Mouse (Mus musculus) midbrain, embryonic 13.5 days (tissue): ENCODE data around the gene Galnt6. TPM values are rescaled to one million over a fixed set of nuclear protein-coding genes. Genes with fewer than 3 reads are reported as not detected.
A peak's percentile ranks its signal among the peaks of the same experiment; 100 is the strongest.
"Not testable (repeated sequence)": the region's sequence is repeated elsewhere in the genome, so short reads cannot be mapped to it uniquely, and the experiment has no call there.

ENCODE experiments used
- ATAC-seq: fragments of 200-750 bp; cut with Nextera tagmentation; 2 replicates; pipeline ENCODE4 v1.8.0; 2017; ENCODE audit warnings: mild to moderate bottlenecking, moderate TSS enrichment, moderate library complexity
- H3K27ac ChIP-seq: fragments of 300-500 bp; sonication (generic); 2 replicates; pipeline ENCODE4 v1.5.1; 2015; ENCODE audit warnings: inconsistent platforms, mild to moderate bottlenecking, moderate library complexity
- H3K27me3 ChIP-seq: fragments of 300-500 bp; sonication (generic); 2 replicates; pipeline ENCODE4 v1.6.1; 2015; ENCODE audit warnings: mild to moderate bottlenecking, inconsistent platforms
- H3K36me3 ChIP-seq: fragments of 300-500 bp; sonication (generic); 2 replicates; pipeline ENCODE4 v1.6.1; 2015; ENCODE audit warnings: mild to moderate bottlenecking, inconsistent platforms
- H3K4me1 ChIP-seq: fragments of 300-500 bp; sonication (generic); replicated peaks from 2 replicates; pipeline ENCODE4 v1.6.1; 2015; ENCODE audit warnings: inconsistent platforms
- H3K4me2 ChIP-seq: fragments of 300-500 bp; sonication (generic); replicated peaks from 2 replicates; pipeline ENCODE4 v1.6.1; 2015; ENCODE audit warnings: moderate library complexity, mild to moderate bottlenecking, inconsistent platforms
- H3K4me3 ChIP-seq: fragments of 300-500 bp; sonication (generic); replicated peaks from 2 replicates; pipeline ENCODE4 v1.5.1; 2015; ENCODE audit warnings: mild to moderate bottlenecking, inconsistent platforms
- H3K9ac ChIP-seq: fragments of 300-500 bp; sonication (generic); replicated peaks from 2 replicates; pipeline ENCODE4 v1.6.1; 2015; ENCODE audit warnings: mild to moderate bottlenecking, inconsistent platforms
- H3K9me3 ChIP-seq: fragments of 300-500 bp; sonication (generic); 2 replicates; pipeline ENCODE4 v1.6.1; 2016; ENCODE audit warnings: mild to moderate bottlenecking, inconsistent platforms
- WGBS: fragments of 180-500 bp; shearing (Covaris S2); methylation state at CpG from one replicate; pipeline ENCODE4 v1.1.7; 2015; 5-methylcytosine and 5-hydroxymethylcytosine counted together
- polyA plus RNA-seq: library from polyadenylated mRNA; unstranded; fragments of >200 nt; fragmentation: Nextera tagmentation; extraction: Ambion mirVana; gene quantifications from 2 replicates; pipeline ENCODE4 v1.2.1, GENCODE M21; 2015

Gene Galnt6
- polyA plus RNA-seq: not detected in 2 replicates

DNA sequence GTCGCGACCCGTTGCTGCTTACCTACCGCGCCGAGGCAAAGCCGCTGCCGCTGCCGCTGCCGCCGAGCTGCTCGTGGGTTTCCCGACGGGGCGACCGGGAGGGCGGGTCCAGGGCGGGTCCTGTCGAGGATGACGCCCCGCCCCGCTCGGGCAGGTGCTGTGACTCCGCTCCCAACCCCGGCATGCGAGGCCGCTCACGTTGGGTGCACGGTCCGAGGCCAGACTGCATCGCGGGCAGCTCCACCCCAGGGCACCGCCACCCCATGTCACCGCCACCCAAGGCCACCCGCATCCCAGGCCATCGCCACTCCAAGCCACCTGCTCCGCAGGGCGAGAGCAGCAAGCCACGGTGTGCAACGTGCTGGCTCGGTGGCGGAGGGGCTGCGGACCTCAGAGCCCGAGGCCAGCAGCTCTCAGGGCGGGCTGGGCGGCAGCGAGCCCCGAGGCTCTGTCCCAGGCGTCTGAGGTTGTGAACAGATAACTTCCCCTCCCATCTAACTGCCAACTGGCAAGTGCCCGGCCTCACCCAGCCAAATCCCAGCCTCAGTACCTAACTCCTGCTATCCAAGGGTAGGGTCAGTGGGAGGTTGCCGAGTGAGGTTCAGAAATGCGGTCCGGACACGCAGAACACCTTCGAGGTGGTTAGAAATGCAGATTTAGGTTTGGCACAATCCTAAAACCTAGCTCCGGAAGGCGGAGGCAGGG is at the start of gene Galnt6:
Gene Galnt6, minus strand, starts transcription at position 96 of the 705 bp plus-strand sequence.
- Histone ChIP-seq H3K9ac (peak within 1 kb of the TSS; percentile 49), H3K4me1 (peaks cover 13% of the 10 kb centered on the region), H3K4me2 (peak within 1 kb of the TSS; percentile 64), H3K27ac (no peak within 1 kb of the TSS), H3K36me3 (no peaks in the 10 kb centered on the region), H3K27me3 (peaks cover 47% of the 10 kb centered on the region), H3K9me3 (no peaks in the 10 kb centered on the region), H3K4me3 (peak within 1 kb of the TSS; percentile 39)
- whole genome bisulfite sequencing: 4% methylated on average over 57 of the region's 57 CpGs
- ATAC-seq: peak; percentile 6; the same call in 1 of the 2 replicates

DNA sequence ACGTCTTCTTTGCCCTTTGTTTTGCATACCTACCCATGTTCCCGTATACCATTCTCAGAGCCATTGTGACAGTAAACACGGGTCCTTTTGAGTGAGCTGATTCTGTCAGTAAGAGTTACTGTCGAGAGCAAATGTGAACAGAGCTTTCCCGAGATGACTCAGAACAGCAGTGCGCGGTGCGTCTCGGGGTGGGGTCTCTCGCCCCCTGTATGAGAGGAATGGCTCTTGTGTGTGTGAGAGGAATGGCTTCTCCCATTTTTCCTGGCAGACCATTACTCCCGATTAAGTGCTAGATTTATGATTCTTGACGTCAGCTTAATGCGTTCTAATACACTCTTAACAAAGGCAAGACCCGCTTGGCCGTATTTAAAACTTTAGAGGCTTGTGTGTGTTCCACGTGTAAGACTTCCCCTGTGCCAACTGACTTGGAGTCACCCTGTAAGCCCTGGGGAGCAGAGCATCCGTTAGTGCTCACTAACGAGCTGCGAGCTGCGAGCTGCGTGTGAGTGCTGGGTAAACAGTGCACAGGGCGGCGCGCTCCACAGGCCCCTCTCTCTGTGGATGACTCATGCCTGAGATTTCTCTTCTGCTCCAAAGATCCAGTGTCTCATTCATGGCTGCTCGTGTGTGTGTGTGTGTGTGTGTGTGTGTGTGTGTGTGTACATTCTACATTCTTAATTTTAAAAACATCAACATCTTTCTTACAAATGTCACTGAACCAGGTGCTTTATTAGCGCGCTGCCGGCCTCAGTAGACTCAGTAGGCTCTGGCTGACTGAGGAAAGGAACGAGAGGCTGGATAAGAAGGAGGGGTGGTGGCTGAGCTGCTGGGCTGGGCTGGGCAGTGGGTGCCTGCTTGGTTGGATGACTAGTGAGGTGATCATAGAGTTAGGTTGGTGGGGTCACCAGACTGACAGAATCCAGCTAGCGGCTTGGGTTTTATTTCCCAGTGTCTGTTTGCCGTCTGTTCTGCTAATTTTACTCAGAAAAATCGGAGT is 48.1 kb upstream of the Galnt6 start:
- 72% methylated on average over 32 of the region's 32 CpGs for WGBS
- Histone ChIP-seq H3K4me3 (no peak overlapping the region), H3K27me3 (no peaks in the 10 kb centered on the region), H3K4me1 (peaks cover 39% of the 10 kb centered on the region), H3K9ac (0 out of 2 replicates have a peak overlapping the region, but pooled peaks have one; percentile 10), H3K4me2 (no peak overlapping the region), H3K9me3 (no peaks in the 10 kb centered on the region), H3K36me3 (peaks cover 11% of the 10 kb centered on the region; the same call in 1 of the 2 replicates), H3K27ac (no peak overlapping the region)
- ATAC-seq: 0 out of 2 replicates have a peak, but pooled peaks have one; percentile 59

DNA sequence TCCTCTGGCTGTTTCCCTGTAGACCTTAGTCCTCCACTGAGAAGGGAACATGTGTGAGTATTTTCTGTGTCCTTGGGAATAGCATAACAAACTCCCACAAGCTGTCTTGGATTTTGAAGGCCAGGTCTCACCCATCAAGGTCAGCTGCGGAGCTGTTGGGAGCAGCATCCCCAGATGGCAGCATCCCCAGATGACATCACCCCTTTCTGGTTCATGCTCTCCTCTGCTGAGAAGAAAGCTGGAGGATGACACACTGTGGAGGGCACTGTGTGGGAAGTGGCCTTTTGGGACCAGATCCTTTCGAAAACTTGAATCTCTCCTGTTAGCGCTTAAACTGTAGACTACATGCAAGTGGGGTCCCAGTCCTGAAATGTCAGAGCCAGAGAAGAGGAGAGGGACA is 47.2 kb upstream of the Galnt6 start:
- no peaks in the 10 kb centered on the region for H3K27me3 ChIP-seq
- WGBS: 94% methylated on average over 3 of the region's 3 CpGs
- H3K9me3 ChIP-seq: no peaks in the 10 kb centered on the region
- peaks cover 39% of the 10 kb centered on the region for H3K4me1 ChIP-seq
- peaks cover 14% of the 10 kb centered on the region; the same call in 1 of the 2 replicates for H3K36me3 ChIP-seq
- H3K4me2 ChIP-seq: no peak overlapping the region
- ATAC-seq: no peak
- H3K9ac ChIP-seq: no peak overlapping the region
- H3K27ac ChIP-seq: no peak overlapping the region
- H3K4me3 ChIP-seq: no peak overlapping the region

DNA sequence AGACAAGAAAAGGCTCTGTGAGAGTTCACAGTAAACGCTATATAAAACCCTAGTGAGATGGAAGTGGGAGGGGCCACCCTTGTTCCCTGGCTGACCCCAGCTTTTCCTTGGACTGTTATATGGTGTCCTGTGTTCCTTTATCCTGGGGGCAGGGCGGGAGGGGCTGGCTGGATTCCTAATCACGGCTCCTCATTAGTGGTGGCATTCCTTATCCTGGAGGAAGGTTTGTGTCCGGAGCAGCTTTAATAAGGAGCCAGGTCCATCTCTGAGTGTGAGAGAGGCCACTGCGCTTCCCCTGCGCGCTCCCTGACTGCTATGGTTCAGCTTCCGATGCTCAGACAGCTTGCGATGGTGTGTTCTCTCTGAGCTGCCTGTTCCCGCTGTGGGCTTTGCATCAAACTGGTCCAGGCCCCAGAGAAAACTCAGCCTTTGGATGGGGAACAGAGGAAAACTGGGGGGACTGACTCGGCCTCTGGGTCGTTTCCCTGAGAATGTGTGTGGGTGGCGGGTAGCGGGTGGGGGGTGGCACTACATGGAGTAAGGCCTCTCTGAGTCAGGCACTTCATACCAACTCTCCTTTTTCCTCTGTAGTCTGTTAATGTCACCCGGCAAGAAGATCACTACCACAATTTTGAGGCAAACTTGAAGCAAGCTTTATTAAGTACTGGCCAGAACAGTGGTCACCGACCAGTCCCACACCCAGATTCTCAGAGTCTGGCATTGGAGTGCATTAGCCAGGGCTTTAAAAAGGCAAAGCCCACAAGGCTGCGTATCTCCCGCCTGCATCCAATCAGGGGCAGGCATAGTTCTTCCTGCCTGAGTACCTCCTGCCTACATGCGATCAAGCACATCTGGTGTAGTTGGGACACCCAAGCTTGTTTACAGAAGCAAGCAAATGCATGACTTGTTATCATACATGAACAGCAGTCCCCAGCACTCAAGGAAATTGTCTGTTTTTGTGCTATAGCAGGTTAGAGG is 46.3 kb upstream of the Galnt6 start:
- ATAC-seq: no peak
- Histone ChIP-seq H3K9ac (no peak overlapping the region), H3K27ac (0 out of 2 replicates have a peak overlapping the region, but pooled peaks have one; percentile 19), H3K27me3 (no peaks in the 10 kb centered on the region), H3K9me3 (no peaks in the 10 kb centered on the region), H3K4me1 (peaks cover 37% of the 10 kb centered on the region), H3K4me3 (no peak overlapping the region), H3K4me2 (no peak overlapping the region), H3K36me3 (peaks cover 19% of the 10 kb centered on the region)
- 54% methylated on average over 19 of the region's 19 CpGs for WGBS

DNA sequence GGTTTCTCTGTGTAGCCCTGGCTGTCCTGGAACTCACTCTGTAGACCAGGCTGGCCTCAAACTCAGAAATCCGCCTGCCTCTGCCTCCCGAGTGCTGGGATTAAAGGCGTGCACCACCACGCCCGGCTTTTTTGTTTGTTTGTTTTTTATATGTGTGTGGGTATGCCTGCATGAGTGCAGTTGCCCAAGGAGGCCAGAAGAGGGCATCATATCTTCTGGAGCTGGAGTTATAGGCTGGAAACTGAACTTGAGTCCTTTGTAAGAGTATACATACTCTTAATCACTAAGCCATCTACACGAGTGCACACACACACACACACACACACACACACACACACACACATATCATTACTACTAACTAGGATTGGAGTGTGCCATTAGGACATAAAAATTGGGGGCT is 44.7 kb upstream of the Galnt6 start:
- H3K27me3 ChIP-seq, H3K4me3 ChIP-seq, H3K4me2 ChIP-seq, H3K27ac ChIP-seq, H3K9me3 ChIP-seq, ATAC-seq, H3K9ac ChIP-seq: not testable (repeated sequence)
- WGBS: 93% methylated on average over 6 of the region's 6 CpGs
- H3K4me1 ChIP-seq: peaks cover 28% of the 10 kb centered on the region
- H3K36me3 ChIP-seq: peaks cover 31% of the 10 kb centered on the region

DNA sequence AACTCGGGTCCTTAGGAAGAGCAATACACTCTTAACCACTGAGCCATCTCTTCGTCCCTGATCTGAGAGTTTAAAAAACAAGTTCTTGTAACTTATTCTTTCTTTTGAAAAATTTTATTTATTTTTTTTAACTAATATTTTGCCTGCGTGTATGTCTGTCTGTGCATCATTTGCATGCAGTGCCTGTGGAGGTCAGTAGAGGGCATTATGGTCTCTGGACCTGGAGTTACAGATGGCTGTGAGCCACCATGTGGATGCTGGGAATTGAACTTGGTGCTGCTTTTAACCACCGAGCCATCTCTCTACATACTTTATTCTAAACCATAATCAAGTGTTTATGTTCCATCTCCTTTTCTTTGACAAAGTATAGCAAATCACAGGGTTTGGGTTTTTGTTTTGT is 43.5 kb upstream of the Galnt6 start:
- Histone ChIP-seq H3K4me1 (peaks cover 28% of the 10 kb centered on the region), H3K9me3 (no peaks in the 10 kb centered on the region), H3K27ac (no peak overlapping the region), H3K4me2 (no peak overlapping the region), H3K4me3 (no peak overlapping the region), H3K9ac (no peak overlapping the region), H3K36me3 (peaks cover 40% of the 10 kb centered on the region), H3K27me3 (no peaks in the 10 kb centered on the region)
- no peak for ATAC-seq
- WGBS: 94% methylated on average over 4 of the region's 4 CpGs

DNA sequence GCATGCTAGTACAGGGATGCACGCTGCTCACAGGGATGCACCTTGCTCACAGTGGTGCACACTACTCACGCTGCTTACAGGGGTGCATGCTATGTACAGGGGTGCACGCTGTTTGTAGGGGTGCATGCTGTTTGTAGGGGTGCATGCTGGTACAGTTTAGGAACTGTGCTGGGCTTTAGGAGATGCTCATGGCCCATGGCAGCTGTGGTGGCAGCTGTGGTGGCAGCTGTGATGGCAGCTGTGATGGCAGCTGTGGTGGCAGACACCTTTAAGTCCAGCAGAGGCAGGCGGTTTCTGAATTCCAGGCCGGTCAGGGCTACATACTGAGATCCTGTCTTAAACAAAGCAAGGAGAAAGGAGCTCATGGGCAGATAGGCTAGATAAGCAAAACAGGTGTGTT is 41.2 kb upstream of the Galnt6 start:
- Histone ChIP-seq H3K4me3 (no peak overlapping the region), H3K9me3 (no peaks in the 10 kb centered on the region), H3K27ac (no peak overlapping the region), H3K27me3 (no peaks in the 10 kb centered on the region), H3K4me2 (no peak overlapping the region), H3K4me1 (peaks cover 14% of the 10 kb centered on the region; the same call in 1 of the 2 replicates), H3K36me3 (peaks cover 40% of the 10 kb centered on the region), H3K9ac (no peak overlapping the region)
- ATAC-seq: no peak
- WGBS: 97% methylated on average over 5 of the region's 5 CpGs

DNA sequence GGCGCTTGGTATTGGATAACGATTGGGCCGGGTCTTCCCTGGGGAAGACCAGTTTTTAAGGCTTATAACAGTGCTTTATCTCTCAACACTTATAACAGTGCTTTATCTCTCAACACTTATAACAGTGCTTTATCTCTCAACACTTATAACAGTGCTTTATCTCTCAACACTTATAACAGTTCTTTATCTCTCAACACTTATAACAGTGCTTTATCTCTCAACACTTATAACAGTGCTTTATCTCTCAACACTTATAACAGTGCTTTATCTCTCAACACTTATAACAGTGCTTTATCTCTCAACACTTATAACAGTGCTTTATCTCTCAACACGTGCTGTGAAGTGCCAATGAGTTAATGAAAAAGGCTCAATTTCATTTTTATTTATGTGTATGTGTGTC is 39.8 kb upstream of the Galnt6 start:
- not testable (repeated sequence) for H3K4me3 ChIP-seq, H3K9ac ChIP-seq, H3K4me1 ChIP-seq, H3K9me3 ChIP-seq, H3K27me3 ChIP-seq, H3K27ac ChIP-seq, ATAC-seq, H3K4me2 ChIP-seq
- H3K36me3 ChIP-seq: peaks cover 53% of the 10 kb centered on the region
- WGBS: 96% methylated on average over 4 of the region's 4 CpGs

DNA sequence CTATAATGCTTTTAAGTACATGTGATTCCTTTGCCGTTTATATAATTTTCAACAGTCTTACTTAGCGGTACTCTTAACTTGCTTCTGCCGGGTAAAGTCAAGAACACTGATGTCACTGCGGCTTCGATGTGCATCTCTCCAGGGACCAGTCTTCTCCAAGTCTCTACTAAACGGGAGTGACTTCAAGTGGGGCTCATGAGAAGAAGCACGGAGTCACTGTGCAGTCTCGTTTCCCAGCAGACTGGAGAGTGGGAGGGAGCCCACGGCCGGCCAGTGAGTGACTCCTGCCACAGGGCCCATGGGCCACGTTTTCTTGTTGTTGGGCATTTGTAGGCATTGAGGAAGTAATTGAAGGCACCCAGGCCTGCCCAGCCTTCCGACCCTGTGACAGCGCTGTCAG is 38.7 kb upstream of the Galnt6 start:
- no peak overlapping the region for H3K9ac ChIP-seq
- H3K4me3 ChIP-seq: no peak overlapping the region
- no peak overlapping the region for H3K27ac ChIP-seq
- no peaks in the 10 kb centered on the region for H3K9me3 ChIP-seq
- H3K27me3 ChIP-seq: no peaks in the 10 kb centered on the region
- 90% methylated on average over 13 of the region's 13 CpGs for WGBS
- no peak overlapping the region for H3K4me2 ChIP-seq
- H3K4me1 ChIP-seq: peaks cover 8% of the 10 kb centered on the region
- no peak for ATAC-seq
- peaks cover 53% of the 10 kb centered on the region for H3K36me3 ChIP-seq

DNA sequence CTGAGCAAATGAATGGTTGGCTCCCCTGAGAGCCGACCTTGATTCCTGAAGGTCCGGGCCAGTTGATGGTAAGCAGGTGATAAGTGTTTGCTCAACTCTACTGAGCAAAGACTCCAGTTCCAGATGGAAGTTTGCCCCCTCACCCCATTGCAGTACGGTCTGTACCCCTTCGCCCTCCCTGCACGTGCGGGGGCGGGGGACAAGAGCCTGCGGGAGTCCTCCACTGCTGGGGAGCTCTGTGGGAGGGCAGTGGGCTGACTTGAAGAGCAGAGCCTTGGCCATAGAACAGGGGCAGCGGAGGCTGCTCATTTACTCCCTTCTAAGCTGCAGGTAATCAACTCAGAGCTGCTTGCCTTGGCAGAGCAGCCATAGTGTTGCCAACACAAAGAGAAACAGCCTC is 37.6 kb upstream of the Galnt6 start:
- Histone ChIP-seq H3K27ac (no peak overlapping the region), H3K9ac (no peak overlapping the region), H3K36me3 (peaks cover 50% of the 10 kb centered on the region), H3K9me3 (no peaks in the 10 kb centered on the region), H3K27me3 (no peaks in the 10 kb centered on the region), H3K4me1 (peaks cover 16% of the 10 kb centered on the region), H3K4me2 (no peak overlapping the region), H3K4me3 (no peak overlapping the region)
- WGBS: 70% methylated on average over 9 of the region's 9 CpGs
- no peak for ATAC-seq

DNA sequence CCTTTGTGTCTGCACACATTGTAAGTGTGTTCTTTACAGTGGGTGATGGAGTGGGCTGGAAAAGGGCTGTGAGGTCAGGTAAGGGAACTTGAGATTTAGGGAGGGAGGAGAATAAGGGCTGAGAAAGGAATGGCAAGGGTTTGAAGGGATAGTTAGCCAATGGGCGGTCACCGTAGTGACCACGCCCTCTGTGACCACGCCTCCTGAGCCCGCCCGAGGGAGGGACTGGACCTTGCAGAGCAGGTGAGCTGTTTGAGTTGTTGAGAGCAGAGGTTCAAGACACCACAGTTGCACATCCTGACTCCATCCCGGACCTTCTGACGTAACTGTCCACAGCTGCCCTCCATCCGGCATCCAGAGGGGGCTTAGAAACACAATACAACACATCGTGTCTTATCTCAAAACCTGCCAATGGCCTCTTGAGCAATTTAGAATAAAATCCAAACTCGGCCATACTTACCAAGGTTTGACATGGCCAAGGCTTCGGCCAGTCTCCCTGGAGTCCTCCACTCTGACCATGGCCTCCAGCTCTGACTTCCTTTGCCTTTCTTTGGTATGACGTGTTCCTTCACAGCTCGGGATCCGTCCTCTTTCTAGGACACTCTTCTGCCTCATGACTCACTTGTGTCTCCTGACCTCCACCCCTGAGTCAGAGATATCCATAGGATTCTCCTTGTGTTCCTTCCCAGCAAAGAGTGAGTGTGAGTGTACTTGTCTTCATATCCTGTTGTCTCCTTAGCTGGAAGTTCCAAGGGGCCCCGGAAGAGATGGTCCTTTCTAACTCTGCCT is 35.2 kb upstream of the Galnt6 start:
- H3K4me3 ChIP-seq: no peak overlapping the region
- WGBS: 82% methylated on average over 16 of the region's 16 CpGs

More for the DNA sequence above, 35.2 kb upstream of the Galnt6 start:
- Histone ChIP-seq H3K9ac (no peak overlapping the region), H3K36me3 (peaks cover 35% of the 10 kb centered on the region), H3K9me3 (no peaks in the 10 kb centered on the region), H3K4me2 (no peak overlapping the region), H3K4me1 (peaks cover 27% of the 10 kb centered on the region), H3K27ac (no peak overlapping the region), H3K27me3 (no peaks in the 10 kb centered on the region)
- no peak for ATAC-seq
